Mouse (Mus musculus): Measurements from ENCODE around the gene Cyb5r4.
A peak's percentile ranks its signal among the peaks of the same experiment; 100 is the strongest.
"Not testable (repeated sequence)": the region's sequence is repeated elsewhere in the genome, so short reads cannot be mapped to it uniquely, and the experiment has no call there.

The Cyb5r4 gene

DNA sequence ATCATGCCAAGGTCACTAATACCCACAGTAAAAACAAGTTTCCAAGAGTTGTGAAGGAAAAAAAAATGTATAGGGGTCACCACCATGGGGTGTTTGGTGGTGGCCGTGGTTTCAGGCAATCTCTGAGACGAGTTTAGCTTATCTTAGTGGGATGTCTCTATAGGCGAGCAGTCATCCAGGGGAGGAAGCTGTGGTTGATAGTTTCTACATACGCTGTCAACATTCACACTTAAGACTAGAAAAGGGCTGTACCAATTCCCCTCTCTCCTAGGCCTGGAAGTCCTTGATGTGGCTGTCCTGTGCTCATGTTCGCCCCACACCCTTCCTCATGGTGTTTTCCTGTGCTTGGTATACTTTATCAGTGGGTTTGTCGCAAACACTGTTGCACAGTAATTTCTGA is 4.0 kb downstream of the Cyb5r4 start:
- no peak for DNase-seq (ENCODE audit: low spot score)

DNA sequence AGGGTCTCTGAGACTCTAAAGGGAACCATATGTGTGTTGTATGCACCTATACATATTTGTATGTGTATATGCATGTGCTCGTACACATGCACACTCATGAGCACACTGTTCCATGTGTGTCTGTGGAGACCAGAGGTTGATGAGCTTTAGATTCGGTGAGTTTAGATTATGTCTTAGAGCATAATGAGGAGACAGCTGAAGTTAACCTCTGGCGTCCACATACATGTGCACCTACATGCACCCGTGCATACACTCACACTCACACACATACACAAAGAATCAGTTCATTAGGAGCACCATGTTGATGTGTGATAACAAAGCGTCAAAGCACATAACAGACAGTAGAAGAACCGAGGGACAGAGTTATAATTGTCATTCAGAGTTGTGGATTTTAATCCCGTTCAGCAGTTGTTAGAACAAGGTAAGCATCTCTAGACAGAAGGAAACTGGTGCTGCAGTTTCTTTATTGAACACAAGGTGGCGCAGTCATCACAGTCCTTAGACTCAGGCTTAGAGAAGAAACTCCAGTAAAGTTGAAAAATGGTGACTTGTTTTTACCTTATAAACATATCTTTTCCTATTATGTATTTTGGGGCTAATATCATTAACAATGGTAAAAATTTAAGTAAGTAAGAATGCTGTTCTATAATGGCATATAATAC is 5.7 kb downstream of the Cyb5r4 start:
- peak; percentile 77 for DNase-seq (ENCODE audit: low spot score)

DNA sequence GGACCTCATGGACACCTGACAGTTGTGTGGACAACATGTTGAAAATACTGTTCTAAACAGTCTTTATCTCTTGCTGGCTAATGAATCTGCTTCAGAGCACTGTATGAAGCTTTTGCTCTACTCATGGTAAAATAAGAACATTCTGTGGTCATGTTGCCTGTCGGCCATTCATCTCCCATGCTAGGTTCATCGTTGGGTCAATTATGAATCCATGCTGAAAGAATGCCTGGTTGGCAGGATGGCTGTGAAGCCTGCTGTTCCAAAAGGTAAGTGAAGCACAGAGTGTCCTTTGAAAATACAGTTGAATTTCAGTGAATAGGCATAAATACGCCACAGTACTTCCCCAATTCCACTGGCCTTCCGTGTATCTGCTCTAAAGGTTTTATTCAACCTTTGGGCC is 10.4 kb downstream of the Cyb5r4 start:
- no peak for DNase-seq (ENCODE audit: low spot score)

DNA sequence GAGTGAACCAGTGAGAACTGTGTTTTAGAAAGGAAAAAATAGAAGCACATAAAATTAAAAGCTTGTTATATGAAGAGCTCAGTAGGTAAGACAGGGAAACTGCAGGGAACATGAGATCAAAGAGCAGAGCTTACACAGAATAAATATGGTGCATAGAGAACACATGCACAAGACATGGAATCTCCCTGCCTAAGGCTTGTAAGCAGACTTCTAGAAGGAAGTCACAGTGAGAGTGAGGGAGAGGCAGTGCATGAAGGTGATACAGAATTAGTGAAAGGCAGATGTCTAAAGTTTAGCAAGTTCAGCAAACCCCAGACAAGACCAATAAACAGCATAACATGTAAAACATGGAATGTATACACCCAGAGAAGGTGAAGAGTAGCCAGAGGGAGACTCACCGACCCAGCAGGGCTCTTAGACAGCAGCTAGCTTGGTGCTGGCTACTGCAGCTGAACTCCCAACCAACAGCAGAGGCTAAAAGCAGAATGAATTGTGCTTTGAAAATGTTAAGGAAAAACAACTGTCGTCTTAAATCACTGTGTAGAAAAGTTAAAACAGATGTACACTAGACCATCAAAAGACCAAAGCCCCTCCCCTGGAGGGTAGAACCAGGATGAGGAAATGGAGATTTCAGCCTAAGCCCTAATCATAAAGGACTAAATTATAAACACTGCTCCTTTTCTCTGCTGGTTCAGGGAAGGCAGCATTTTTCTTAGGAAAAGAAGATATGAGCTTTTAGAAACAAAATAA is 13.2 kb downstream of the Cyb5r4 start:
- DNase-seq (ENCODE audit: low spot score), result no peak

DNA sequence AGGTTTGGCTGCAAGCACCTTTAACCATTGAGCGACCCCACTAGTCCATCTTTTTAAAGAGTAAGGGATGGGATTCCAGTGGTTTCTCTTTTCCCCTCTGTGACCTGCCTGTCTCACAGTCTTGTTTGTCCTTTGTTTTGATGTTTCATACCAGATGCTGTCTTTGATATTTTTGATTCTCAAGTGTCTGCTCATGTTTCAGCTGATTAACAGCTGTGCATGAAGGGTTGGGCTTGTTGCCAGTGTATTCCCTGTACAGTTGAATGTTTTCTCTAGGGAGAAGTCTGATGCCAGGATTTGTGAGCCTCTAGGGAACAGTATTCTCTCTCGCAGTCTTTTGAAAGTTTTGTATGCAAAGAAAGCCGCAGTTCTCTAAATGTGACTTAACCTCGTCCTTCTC is 27.6 kb downstream of the Cyb5r4 start:
- DNase-seq (ENCODE audit: low spot score), result no peak

DNA sequence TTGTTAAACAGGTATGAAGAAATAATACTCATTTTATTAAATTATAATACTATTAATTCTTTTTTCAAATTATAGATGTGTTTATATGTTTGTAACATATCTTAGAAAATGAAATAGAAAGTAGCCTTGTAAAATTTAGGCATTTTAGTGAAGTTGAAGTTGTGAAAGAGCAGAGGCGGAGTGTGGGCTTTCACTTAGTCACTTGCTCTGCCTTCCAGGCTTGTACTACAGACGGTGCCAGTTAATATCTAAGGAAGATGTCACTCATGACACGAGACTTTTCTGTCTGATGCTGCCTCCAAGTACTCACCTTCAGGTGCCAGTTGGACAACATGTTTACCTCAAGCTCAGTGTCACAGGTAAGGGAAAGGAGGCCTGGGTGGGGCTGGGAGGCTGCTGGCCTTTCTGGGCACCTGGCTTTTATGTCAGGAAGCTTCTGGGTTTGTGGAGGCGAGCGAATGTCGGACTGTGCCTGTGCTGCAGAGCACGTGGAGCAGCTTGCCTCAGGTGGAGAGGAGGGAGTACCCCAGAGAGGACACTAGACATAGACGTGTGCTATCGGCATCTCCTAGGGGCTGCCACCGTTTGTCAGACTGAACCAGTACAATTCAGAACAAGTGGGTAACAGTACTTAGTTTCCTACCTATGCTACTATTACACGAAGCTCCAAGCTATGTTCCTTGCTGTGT is 33.9 kb downstream of the Cyb5r4 start:
- no peak for DNase-seq (ENCODE audit: low spot score)

DNA sequence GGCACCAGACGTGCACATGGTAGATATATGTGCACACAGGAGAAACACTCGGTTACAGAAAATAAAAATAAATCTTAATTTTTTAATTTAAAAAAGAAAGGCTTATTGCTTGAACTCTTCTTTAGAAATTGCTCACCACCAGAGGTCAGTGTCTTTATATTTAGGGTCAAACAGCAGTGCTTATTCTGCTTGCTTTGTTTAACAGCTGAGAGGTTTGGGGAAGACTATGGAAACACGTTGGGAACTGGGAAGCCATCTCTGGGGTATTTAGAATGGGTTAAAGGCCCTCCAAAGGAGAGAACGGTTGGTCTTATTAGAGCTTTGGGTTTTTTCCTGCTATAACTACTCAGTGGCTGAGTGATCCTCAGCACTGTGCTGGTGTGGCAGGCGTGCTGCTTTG is 40.5 kb downstream of the Cyb5r4 start:
- no peak for DNase-seq (ENCODE audit: low spot score)

DNA sequence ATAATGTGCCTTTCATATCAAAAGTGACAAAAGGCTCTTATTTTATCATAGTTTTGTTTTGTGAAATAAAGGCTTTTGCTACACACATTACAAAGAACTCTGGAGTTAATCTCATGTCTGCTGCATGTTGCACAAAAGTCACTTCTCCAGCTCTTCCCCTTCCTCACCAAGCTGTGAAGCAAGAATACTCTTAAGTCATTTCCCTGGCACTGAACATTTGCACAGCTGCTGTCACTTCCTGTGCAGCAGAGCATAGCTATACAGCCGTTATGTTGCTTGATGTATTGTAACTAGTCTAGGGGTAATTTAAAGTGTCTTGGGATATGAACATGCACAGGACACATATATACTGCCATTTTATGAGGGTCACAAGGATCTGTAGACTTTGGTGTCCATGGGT is 46.3 kb downstream of the Cyb5r4 start:
- DNase-seq (ENCODE audit: low spot score), result no peak

DNA sequence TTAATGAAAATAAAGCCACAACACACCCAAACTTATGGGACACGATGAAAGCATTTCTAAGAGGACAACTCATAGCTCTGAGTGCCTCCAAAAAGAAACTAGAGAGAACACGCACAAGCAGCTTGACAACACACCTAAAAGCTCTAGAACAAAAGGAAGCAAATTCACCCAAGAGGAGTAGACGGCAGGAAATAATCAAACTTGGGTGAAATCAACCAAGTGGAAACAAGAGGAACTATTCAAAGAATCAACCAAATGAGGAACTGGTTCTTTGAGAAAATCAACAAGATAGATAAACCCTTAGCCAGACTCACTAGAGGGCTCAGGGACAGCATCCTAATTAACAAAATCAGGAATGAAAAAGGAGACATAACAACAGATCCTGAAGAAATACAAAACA is 49.8 kb downstream of the Cyb5r4 start:
- not testable (repeated sequence) for DNase-seq (ENCODE audit: low spot score)

DNA sequence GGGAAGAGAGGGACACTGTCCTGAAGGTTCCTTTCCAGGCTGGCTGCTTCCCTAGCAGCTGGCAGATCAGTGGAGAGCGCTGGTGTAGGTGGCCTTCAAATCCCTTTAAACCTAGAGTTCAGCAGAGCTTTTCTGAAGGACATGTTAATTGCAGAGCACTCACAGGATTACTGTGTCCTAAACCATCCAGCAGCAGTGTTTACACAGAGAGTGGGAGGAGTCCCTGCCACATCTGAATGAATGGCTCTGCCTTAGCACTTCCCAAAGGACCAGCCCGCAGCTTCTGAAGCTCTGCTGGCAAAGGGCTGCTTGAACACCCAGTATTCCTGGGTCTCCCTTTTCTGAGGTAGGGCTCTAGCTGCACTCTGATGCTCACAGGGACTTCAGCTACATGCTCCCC is 56.1 kb downstream of the Cyb5r4 start:
- DNase-seq (ENCODE audit: low spot score), result no peak

DNA sequence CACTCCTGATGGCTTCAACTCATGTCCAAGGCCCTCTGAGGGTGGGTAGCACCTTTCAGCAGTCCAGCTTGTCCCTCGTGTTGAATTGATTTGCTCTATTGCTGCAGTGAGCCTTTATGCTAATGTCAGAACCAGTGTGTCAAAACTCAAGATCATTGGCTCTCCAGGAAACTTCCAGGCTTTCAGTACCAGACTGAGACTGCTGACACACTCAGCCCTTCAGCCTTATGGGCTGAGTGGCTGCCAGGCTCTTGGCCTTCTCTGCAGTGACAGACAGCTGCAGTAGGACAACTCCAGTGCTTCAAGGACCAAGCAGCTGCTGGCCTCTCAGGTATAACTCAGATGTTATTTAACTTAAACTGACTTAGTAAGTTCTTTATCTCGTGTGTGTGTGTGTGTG is 57.7 kb downstream of the Cyb5r4 start:
- no peak for DNase-seq (ENCODE audit: low spot score)

DNA sequence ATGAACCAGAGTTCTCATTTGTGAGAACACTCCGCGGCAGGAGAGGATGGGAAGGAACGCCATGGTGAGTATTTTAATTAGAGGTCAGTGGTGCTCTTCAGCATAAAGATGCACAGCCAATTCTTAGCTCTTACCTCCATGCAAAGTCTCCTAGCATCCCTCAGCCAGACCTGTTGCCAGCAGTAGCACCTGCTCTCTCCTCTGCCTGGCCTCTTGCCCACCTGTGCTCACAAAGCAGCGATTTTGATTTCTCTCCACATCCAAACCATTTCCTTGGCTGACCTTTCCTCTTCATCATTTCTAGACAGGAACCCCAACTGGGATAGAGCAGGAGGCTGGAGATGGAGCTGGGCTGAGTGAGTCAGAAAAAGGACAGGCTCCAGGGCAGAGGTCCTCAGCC is 65.2 kb downstream of the Cyb5r4 start:
- no peak for DNase-seq (ENCODE audit: low spot score)

DNA sequence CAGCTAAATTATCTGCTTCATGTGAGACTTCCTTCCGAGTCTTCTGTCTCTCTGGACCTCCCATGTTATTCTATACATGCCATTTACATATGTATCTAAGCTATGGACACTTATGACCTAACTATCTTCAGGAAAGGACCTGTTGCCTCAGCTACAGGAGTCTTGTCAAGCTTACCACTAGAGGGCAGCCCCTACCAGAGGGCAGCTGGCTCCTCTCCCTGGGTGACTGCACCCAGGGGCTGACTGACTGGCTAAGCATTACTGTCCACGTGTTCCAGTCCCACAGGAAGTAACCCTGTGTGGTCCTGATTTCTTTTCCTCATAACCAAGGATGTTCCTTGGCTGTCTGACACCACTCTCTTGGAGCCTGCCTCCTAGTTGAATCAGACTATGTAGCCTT is 76.2 kb downstream of the Cyb5r4 start:
- DNase-seq (ENCODE audit: low spot score), result peak; percentile 28

DNA sequence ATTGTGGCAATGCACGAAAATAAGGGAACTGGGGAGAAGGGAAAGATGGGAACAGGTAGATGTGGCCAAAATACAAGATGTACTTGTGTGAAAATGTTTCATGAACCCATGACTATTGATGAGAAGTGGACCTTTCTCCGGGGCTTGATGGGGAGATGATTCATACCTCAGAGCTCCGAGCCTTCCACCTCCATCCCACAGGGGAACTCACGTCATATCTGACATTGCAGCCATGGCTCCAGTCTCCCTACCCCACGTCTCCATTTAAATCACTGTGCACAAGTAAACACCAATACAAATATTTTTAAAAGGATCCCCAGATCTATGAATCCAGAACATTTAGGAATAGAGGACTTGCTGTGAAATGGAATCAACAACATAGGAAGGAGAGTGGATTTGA is 93.2 kb downstream of the Cyb5r4 start:
- no peak for DNase-seq (ENCODE audit: low spot score)

DNA sequence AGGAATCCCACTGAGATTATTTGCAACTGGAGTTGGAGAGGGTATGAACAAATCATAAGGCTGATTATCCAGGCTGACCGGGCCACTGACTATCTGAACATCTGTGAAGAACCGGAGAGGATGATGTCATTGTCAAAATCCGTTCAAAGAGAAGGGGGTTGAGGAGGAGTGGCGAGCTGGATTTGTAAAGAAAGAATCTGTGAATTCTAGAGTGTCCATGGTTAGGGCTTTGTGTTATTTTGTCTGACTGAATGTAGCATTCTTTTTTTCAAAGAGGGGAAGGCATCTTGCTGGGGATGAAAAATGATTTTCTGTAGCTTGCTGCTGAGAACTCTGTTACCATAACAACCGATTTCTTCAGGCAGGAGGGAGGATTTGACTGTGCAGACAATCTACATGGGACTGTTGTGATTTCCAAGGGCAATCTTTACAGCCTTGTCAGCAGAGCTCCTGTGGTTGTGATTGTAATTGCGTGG is 93.7 kb downstream of the Cyb5r4 start:
- no peak for DNase-seq (ENCODE audit: low spot score)

DNA sequence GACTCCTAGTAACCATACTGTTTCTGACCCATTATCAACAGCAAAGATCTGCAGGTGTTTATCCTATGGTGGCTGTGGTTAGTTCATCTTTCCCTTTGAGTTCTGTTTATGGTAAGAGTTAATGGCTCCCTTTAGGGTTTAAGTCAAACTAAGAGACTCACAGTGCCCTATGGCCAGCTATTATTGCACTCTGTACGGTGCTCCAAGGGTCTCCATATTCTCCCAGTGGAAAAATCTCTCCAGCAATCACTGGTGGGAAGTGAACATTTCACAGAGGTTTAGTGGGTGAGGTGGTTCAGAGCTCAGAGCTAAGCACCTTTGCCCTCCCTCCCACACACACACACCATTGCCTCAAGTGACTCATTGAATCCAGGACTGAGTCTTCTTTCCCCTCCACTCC is 94.2 kb downstream of the Cyb5r4 start:
- no peak for DNase-seq (ENCODE audit: low spot score)

DNA sequence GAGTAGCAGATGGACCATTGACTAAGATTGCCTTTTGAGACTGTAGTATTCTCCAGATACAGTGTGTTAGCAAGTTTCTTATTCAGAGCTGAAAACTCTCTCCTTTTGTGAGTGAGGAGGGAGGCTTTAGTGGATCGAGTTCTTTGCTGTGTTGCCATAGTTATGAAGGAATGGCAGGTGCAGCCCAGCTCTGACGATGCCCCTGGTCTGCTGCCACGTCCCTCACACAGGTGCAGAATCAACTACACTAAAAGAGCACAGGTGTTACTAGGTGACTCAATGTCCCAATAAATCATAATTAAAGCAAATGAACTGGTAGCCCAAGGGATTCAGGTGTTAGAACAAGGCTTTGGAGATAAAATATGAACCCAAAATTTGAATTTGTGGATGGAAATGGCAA is 97.2 kb downstream of the Cyb5r4 start:
- no peak for DNase-seq (ENCODE audit: low spot score)

DNA sequence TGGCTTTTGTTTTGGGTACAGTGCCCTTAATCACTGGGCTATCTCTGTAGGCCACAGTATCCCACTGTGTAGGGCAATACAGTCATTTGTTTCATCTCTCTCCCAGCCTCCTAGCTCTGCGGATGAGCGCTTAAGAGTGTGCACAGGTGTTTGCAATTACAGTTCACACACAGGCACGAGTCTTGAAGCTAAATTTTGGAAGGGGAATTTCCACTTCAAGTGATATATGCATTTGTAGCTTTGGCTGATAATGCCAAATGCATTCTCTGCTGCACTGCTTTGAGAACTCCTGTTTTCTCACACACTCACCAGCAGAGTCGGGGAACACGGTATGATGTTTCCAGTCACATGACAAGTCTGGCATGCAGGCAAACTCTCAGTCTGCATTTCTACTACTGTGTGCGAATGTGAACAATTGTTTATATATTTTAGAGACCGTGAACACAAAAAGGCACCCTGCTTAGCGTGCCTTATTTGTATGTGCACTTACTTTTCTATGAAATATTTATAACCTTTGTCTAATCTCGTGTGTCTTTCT is 100.2 kb downstream of the Cyb5r4 start:
- DNase-seq (ENCODE audit: low spot score), result no peak

DNA sequence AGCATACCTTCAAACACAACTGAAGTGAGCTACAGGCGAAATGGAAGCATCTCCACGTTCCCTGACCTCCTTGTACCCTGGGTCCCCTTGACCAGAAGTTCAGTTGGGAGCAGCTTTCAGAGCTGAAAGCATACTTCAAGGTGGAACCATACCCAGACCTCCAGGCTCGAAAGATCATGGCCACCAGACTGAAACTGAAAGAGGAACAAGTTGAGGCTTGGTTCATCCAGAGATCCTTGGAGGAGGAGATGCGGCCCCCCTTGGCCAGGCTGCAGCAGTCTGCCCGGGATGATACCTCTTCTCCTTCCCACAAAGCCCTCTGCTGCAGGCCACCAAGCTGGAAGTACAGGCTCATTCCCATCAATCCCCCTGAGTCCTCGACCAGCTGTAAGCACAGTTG is 105.2 kb downstream of the Cyb5r4 start:
- not testable (repeated sequence) for DNase-seq (ENCODE audit: low spot score)
